Mouse (Mus musculus): ENCODE measurements around the gene Gpr39. TPM values are rescaled to one million over a fixed set of nuclear protein-coding genes. Genes with fewer than 3 reads are reported as not detected.

The Gpr39 gene
- polyA plus RNA-seq, 1 experiment = 0.22 TPM

DNA sequence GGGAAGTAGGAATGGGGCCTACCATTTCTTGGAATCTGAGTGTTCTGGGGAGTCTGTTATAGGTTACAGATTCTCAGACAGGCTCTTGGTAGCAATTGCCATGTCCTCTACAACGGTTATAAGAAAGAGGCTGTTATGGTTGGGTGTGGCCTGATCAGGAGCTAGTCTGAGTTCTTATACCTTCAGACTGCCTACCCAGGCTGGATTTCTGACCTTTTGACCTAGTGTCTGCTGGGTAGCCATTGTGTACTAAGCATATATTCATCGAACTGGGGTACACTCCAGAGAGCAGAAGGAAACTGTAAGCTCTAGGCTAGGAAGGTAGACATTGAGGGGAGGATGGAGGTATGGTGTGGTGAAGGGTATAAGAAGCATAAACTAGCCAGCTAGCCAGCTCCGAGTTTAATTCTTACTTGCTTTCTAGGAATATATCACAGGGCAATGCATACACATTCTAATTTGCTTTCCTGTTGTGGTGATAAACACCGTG is 24.4 kb downstream of the Gpr39 start:
- DNase-seq (ENCODE audit: low read depth) = no peak
- no peak for TF ChIP-seq POLR2A (IDR thresholded peaks at IDR 0.05; ENCODE audit: borderline replicate concordance, extremely low read depth, insufficient read depth, insufficient read length, poor library complexity, severe bottlenecking)
- TF ChIP-seq CTCF (IDR thresholded peaks at IDR 0.05; ENCODE audit: borderline replicate concordance, extremely low read depth, insufficient read depth, insufficient read length) = no peak

DNA sequence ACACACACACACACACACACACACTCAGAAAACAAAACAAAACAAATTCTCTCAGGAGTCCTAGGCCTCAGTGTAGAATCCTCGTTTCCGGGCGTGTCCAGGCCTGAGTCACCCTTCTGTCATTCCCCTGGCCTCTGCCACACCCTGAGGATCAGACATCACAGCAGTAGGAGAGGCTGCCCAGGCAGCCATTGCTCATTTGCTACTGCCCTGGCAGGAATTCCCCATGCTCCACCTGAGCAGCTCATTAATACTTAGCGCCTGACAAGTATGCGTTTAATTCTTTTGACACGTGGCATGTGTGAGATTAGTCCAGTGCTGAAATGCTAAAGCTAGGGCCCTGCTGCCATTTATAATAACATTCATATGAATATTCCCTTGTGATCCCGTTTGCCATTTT is 25.0 kb downstream of the Gpr39 start:
- peak; percentile 73 for DNase-seq (ENCODE audit: low read depth)

DNA sequence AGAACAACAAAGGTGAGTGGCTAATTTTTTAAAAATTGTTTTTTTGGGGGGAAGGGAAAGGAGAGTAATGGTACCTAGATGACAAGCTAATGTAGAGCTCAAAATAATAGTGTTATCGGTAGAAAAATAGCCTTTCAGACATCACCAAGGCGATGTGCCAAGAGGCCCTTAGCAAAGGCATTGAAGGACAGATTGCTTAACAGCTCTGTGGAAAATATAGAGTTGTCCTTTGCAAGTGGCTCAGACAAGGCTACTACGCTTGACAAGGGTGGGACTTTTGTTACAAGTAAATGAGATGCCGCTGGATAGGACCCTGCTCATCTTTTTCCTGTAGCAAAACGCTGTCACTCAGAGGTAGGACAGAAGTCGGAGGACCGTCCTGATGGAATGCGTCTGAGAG is 25.5 kb downstream of the Gpr39 start:
- TF ChIP-seq CTCF (IDR thresholded peaks at IDR 0.05; ENCODE audit: borderline replicate concordance, extremely low read depth, insufficient read depth, insufficient read length) (no peak), POLR2A (IDR thresholded peaks at IDR 0.05; ENCODE audit: borderline replicate concordance, extremely low read depth, insufficient read depth, insufficient read length, poor library complexity, severe bottlenecking) (no peak)
- DNase-seq (ENCODE audit: low read depth) = peak; percentile 46

More for the DNA sequence above, 25.0 kb downstream of the Gpr39 start:
- TF ChIP-seq POLR2A (IDR thresholded peaks at IDR 0.05; ENCODE audit: borderline replicate concordance, extremely low read depth, insufficient read depth, insufficient read length, poor library complexity, severe bottlenecking) = no peak

DNA sequence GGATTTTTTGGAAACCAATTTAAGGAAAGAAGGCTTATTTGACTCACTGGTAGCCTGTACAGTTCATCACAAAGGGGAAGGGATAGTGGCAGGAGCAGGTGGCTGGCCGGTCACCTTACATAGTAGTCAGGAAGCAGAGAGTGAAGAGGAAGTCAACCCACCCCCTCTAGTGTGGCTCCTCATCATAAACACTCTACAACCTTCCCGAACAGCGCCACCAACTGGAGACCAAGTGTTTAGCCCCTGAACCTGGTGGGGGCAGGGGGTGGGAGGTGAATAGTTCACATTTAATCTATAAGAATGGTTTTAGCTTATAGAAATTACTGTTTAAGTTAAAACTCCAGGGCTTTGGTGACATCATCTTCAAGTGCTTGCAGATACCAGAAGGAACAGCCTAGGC is 28.6 kb downstream of the Gpr39 start:
- no peak for DNase-seq (ENCODE audit: low read depth)
- TF ChIP-seq POLR2A (IDR thresholded peaks at IDR 0.05; ENCODE audit: borderline replicate concordance, extremely low read depth, insufficient read depth, insufficient read length, poor library complexity, severe bottlenecking) = no peak
- no peak for TF ChIP-seq CTCF (IDR thresholded peaks at IDR 0.05; ENCODE audit: borderline replicate concordance, extremely low read depth, insufficient read depth, insufficient read length)

DNA sequence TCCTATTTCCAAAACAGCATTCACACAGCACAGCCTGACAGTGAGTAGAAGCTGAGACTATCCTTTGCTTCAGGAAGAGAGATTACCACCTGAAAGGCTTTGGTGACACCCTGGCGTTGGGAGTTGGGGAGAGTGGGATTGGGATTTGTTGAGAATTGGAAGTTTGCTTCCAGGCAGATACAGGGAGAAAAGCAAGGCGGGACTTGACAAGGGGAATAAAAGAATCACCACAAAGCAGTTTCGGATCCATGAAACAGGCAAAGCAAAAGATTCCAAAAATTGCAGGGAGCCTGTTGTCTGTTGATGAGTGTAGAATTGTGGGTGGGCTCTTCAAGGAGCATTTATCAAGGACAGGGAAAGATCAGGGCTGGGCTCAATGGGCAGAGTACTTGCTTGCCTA is 38.5 kb downstream of the Gpr39 start:
- no peak for TF ChIP-seq POLR2A (IDR thresholded peaks at IDR 0.05; ENCODE audit: borderline replicate concordance, extremely low read depth, insufficient read depth, insufficient read length, poor library complexity, severe bottlenecking)
- no peak for TF ChIP-seq CTCF (IDR thresholded peaks at IDR 0.05; ENCODE audit: borderline replicate concordance, extremely low read depth, insufficient read depth, insufficient read length)
- no peak for DNase-seq (ENCODE audit: low read depth)

- peak; percentile 79 for DNase-seq (ENCODE audit: low read depth)
- TF ChIP-seq POLR2A (IDR thresholded peaks at IDR 0.05; ENCODE audit: borderline replicate concordance, extremely low read depth, insufficient read depth, insufficient read length, poor library complexity, severe bottlenecking) = no peak
- TF ChIP-seq CTCF (IDR thresholded peaks at IDR 0.05; ENCODE audit: borderline replicate concordance, extremely low read depth, insufficient read depth, insufficient read length) = no peak
These were observed 39.4 kb downstream of the Gpr39 start for GRCm38 (mm10) chr1:125716241-125716640.

DNA sequence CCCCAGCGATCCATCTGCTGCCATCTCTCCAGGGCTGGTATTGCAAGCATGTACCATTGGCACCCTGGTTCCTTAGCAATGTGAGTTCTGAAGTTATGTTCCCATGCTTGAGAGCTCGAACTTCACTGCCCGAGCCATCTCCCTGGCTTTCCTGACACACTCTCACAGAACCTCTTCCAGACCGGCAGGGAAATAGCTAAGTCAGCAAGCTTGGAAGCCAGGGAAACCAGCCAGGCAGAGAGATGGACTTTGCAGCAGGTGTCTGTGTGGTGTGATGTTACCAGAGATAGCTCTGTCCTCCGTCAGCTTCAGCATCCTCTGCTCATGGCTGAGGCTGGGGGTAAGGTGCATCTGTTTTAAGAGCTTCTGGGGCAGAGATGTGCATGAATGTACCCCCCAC is 41.1 kb downstream of the Gpr39 start:
- TF ChIP-seq POLR2A (IDR thresholded peaks at IDR 0.05; ENCODE audit: borderline replicate concordance, extremely low read depth, insufficient read depth, insufficient read length, poor library complexity, severe bottlenecking) (no peak), CTCF (IDR thresholded peaks at IDR 0.05; ENCODE audit: borderline replicate concordance, extremely low read depth, insufficient read depth, insufficient read length) (no peak)

GRCm38 (mm10) chr1:125719127-125719526 is 42.3 kb downstream of the Gpr39 start:
- DNase-seq (ENCODE audit: low read depth) = no peak

More for the DNA sequence above, 41.1 kb downstream of the Gpr39 start:
- DNase-seq (ENCODE audit: low read depth) = no peak

GRCm38 (mm10) chr1:125721104-125721758 is 44.4 kb downstream of the Gpr39 start:
- TF ChIP-seq POLR2A (IDR thresholded peaks at IDR 0.05; ENCODE audit: borderline replicate concordance, extremely low read depth, insufficient read depth, insufficient read length, poor library complexity, severe bottlenecking) (no peak), CTCF (IDR thresholded peaks at IDR 0.05; ENCODE audit: borderline replicate concordance, extremely low read depth, insufficient read depth, insufficient read length) (no peak)
- DNase-seq (ENCODE audit: low read depth) = no peak

More at GRCm38 (mm10) chr1:125719127-125719526, 42.3 kb downstream of the Gpr39 start:
- TF ChIP-seq POLR2A (IDR thresholded peaks at IDR 0.05; ENCODE audit: borderline replicate concordance, extremely low read depth, insufficient read depth, insufficient read length, poor library complexity, severe bottlenecking) (no peak), CTCF (IDR thresholded peaks at IDR 0.05; ENCODE audit: borderline replicate concordance, extremely low read depth, insufficient read depth, insufficient read length) (no peak)

DNA sequence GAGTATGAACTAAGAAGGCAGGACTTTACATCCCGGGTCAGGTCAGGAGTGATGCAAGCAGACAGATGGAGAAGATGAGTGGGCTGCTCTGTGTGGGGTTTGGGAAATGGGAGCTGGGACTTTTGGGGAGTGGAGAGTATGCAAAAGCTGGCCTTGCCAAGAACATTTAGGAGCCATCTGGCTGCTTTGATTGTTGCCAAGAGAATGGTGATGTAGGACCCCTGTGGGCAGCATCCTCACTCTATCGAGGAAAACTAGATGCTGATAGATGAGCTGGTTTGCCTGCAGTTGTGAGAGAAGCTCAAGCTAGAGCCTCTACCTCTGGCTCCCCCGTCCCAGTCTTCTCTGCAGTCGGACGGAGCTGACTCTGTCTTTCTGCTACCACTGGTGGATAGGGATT is 47.5 kb downstream of the Gpr39 start:
- DNase-seq (ENCODE audit: low read depth) = peak; percentile 73
- TF ChIP-seq POLR2A (IDR thresholded peaks at IDR 0.05; ENCODE audit: borderline replicate concordance, extremely low read depth, insufficient read depth, insufficient read length, poor library complexity, severe bottlenecking) = no peak
- no peak for TF ChIP-seq CTCF (IDR thresholded peaks at IDR 0.05; ENCODE audit: borderline replicate concordance, extremely low read depth, insufficient read depth, insufficient read length)

DNA sequence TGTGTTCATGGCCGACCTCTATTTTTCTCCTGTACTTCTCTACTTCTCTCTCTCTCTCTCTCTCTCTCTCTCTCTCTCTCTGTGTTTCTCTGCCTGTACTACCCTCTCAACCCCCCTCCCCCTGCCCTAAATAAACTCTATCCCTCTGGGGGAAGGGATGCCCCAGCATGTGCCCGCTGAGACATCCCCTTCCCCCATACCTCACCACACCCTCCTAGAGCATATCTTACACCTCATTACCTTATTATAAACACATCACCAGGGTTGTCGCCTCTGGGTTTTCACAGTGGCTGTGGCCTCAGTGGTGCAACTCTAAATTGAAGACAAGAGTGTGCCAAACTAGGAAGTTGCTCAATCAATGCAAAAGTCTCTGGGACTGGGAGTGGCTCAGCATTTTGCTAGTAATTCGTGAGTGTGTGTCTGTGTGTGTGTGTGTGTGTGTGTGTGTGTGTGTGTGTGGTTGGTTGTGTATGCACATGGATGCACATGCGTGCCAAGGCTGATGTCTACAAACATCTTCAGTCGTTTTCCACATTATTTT is 52.3 kb downstream of the Gpr39 start:
- no peak for TF ChIP-seq CTCF (IDR thresholded peaks at IDR 0.05; ENCODE audit: borderline replicate concordance, extremely low read depth, insufficient read depth, insufficient read length)
- TF ChIP-seq POLR2A (IDR thresholded peaks at IDR 0.05; ENCODE audit: borderline replicate concordance, extremely low read depth, insufficient read depth, insufficient read length, poor library complexity, severe bottlenecking) = no peak
- DNase-seq (ENCODE audit: low read depth) = no peak

Measured in brain, embryonic 14.5 days (tissue).